In genomic region chr7:144585648-144586047, GRCm38 (mm10) we compare ENCODE assay signal across 8 mouse cellular contexts. TPM values are rescaled to one million over a fixed set of nuclear protein-coding genes. Genes with fewer than 3 reads are reported as not detected.
DNase-seq lines count a peak whose midpoint lies in the region; ATAC-seq and TF ChIP-seq lines count a peak whose summit lies in the region.

No protein-coding gene starts in this region.

- ATAC-seq in heart, embryonic 11.5 days (replicated peaks; ENCODE audit: insufficient number of reproducible peaks, low FRiP score, low TSS enrichment): no peak
- no peak for ATAC-seq in hindbrain, postnatal 0 days
- ATAC-seq in liver, embryonic 14.5 days (ENCODE audit: insufficient read depth): no peak

- 12% methylated on average over 6 of the region's 6 CpGs for WGBS in heart, embryonic 11.5 days (ENCODE audit: insufficient replicate concordance)
- 5% methylated on average over 6 of the region's 6 CpGs for WGBS in hindbrain, postnatal 0 days
- 9% methylated on average over 6 of the region's 6 CpGs for WGBS in liver, embryonic 14.5 days (ENCODE audit: insufficient replicate concordance)

- H3K9me3 ChIP-seq in heart, embryonic 11.5 days (replicated peaks; ENCODE audit: control insufficient read depth, low read length): no peaks in the 10 kb centered on the region
- no peaks in the 10 kb centered on the region for H3K9me3 ChIP-seq in hindbrain, postnatal 0 days (ENCODE audit: low read length)
- H3K9me3 ChIP-seq in liver, embryonic 14.5 days (ENCODE audit: control insufficient read depth, low read length): no peaks in the 10 kb centered on the region

- peaks cover 6% of the 10 kb centered on the region; the same call in 1 of the 2 replicates for H3K27me3 ChIP-seq in heart, embryonic 11.5 days (ENCODE audit: control insufficient read depth, insufficient read depth, low read length)
- no peaks in the 10 kb centered on the region; the same call in 1 of the 2 replicates for H3K27me3 ChIP-seq in hindbrain, postnatal 0 days (ENCODE audit: insufficient read depth, low read length)
- H3K27me3 ChIP-seq in liver, embryonic 14.5 days (ENCODE audit: control insufficient read depth, insufficient read depth, low read length): no peaks in the 10 kb centered on the region

- TF ChIP-seq CTCF in hindbrain, postnatal 0 days (IDR thresholded peaks at IDR 0.05; ENCODE audit: low read depth): peak; percentile 99
- TF ChIP-seq CTCF in liver, embryonic 14.5 days (IDR thresholded peaks at IDR 0.05; ENCODE audit: low read depth): peak; percentile 94

- no peak overlapping the region for H3K27ac ChIP-seq in heart, embryonic 11.5 days (ENCODE audit: low read depth, low read length)
- no peak overlapping the region for H3K27ac ChIP-seq in hindbrain, postnatal 0 days
- no peak overlapping the region for H3K27ac ChIP-seq in liver, embryonic 14.5 days

- peaks cover 10% of the 10 kb centered on the region for H3K4me1 ChIP-seq in heart, embryonic 11.5 days (ENCODE audit: control insufficient read depth, insufficient read depth, low read length)
- peaks cover 12% of the 10 kb centered on the region for H3K4me1 ChIP-seq in hindbrain, postnatal 0 days (ENCODE audit: insufficient read depth, low read length)
- peaks cover 7 to 13% of the 10 kb centered on the region in 2 experiments; a peak in 3 of 4 replicates for H3K4me1 ChIP-seq in liver, embryonic 14.5 days (replicated peaks; ENCODE audit: control insufficient read depth in 2 of 2, insufficient read depth in 2 of 2, low read length in 1 of 2)

- no peak overlapping the region for H3K4me3 ChIP-seq in heart, embryonic 11.5 days (ENCODE audit: low read depth, low read length)
- no peak overlapping the region for H3K4me3 ChIP-seq in hindbrain, postnatal 0 days (ENCODE audit: low read length)
- H3K4me3 ChIP-seq in liver, embryonic 14.5 days (ENCODE audit: insufficient read depth in 1 of 2, low read depth in 2 of 2, low read length in 2 of 2): no peak overlapping the region

- no peak overlapping the region for H3K4me2 ChIP-seq in heart, embryonic 11.5 days
- no peak overlapping the region for H3K4me2 ChIP-seq in hindbrain, postnatal 0 days (ENCODE audit: low read depth, low read length)
- H3K4me2 ChIP-seq in liver, embryonic 14.5 days (ENCODE audit: low read depth): no peak overlapping the region

- DNase-seq in heart, adult 8-10 months (ENCODE audit: low spot score): peak; percentile 39
- DNase-seq in T-cell, adult 2 months (ENCODE audit: low spot score): peak; percentile 18
- DNase-seq in embryo, embryonic 10 days (ENCODE audit: low spot score): peak; percentile 88
- peak; percentile 86 for DNase-seq in hindbrain, postnatal 0 days (ENCODE audit: low spot score)
- peak; percentile 13 to 26 (median 25) for DNase-seq in liver, embryonic 14.5 days (ENCODE audit: low read depth in 3 of 3, low spot score in 3 of 3)
- peak; percentile 77 to 86 for DNase-seq in right cerebral cortex, postnatal 10 days (ENCODE audit: low spot score in 2 of 2)
- peak; percentile 74 for DNase-seq in urinary bladder, postnatal 14 days (ENCODE audit: low spot score)

- no peak overlapping the region for H3K9ac ChIP-seq in heart, embryonic 11.5 days (ENCODE audit: low read depth, low read length)
- H3K9ac ChIP-seq in hindbrain, postnatal 0 days (replicated peaks; ENCODE audit: low read length): no peak overlapping the region
- no peak overlapping the region for H3K9ac ChIP-seq in liver, embryonic 14.5 days (replicated peaks)

- no peak for TF ChIP-seq EP300 in liver, embryonic 14.5 days (IDR thresholded peaks at IDR 0.05; ENCODE audit: low read depth)

- H3K36me3 ChIP-seq in heart, embryonic 11.5 days (ENCODE audit: control insufficient read depth, insufficient read depth, low read length): no peaks in the 10 kb centered on the region
- no peaks in the 10 kb centered on the region for H3K36me3 ChIP-seq in hindbrain, postnatal 0 days (ENCODE audit: insufficient read depth, low read length)
- H3K36me3 ChIP-seq in liver, embryonic 14.5 days (replicated peaks; ENCODE audit: control insufficient read depth, insufficient read depth, low read depth): no peaks in the 10 kb centered on the region

RNA-seq across cellular contexts. Expression of gene Fadd, which starts 3.4 kb away (rescaled TPM):
- 10 to 100 TPM in 1 of 4 experiments, 1 to 10 TPM in 3; 8.4 to 10.0 (median 9.4) TPM for total RNA-seq in heart, adult 8-10 months (2022)
- polyA plus RNA-seq in heart, embryonic 11.5 days (2014; fragmentation: Nextera tagmentation; extraction: Ambion mirVana): 12.0 and 12.3 TPM in 2 replicates
- 3.4 and 4.3 TPM in 2 replicates for total RNA-seq in hindbrain, postnatal 0 days (2014; rRNA removed)
- 3.1 and 3.7 TPM in 2 replicates for polyA plus RNA-seq in hindbrain, postnatal 0 days (2015; fragmentation: Nextera tagmentation; extraction: Ambion mirVana)
- polyA plus RNA-seq in liver, embryonic 14.5 days (2012; rRNA removed): 3.6 and 4.1 TPM in 2 replicates
- 4.4 and 5.0 TPM in 2 replicates for polyA plus RNA-seq in liver, embryonic 14.5 days (2014; fragmentation: Nextera tagmentation; extraction: Ambion mirVana)

RNA-seq across cellular contexts. Expression of gene Ppfia1, which starts 32.1 kb away (rescaled TPM):
- 10 to 100 TPM; 35.9 to 50.6 (median 43.5) TPM for total RNA-seq in heart, adult 8-10 months (2022)
- polyA plus RNA-seq in heart, embryonic 11.5 days (2014; fragmentation: Nextera tagmentation; extraction: Ambion mirVana): 25.7 and 28.9 TPM in 2 replicates
- total RNA-seq in hindbrain, postnatal 0 days (2014; rRNA removed): 27.4 and 36.2 TPM in 2 replicates
- 15.6 and 17.2 TPM in 2 replicates for polyA plus RNA-seq in hindbrain, postnatal 0 days (2015; fragmentation: Nextera tagmentation; extraction: Ambion mirVana)
- 12.6 and 15.4 TPM in 2 replicates for polyA plus RNA-seq in liver, embryonic 14.5 days (2012; rRNA removed)
- 13.7 and 15.1 TPM in 2 replicates for polyA plus RNA-seq in liver, embryonic 14.5 days (2014; fragmentation: Nextera tagmentation; extraction: Ambion mirVana)

Comparison
In these comparisons a context has a peak if more than half of its experiments do, and no peak if none do; other contexts are left out.
1. DNase-seq: peak in every context shown above with its lines; median percentile 88 in embryo, embryonic 10 days; 86 in hindbrain, postnatal 0 days; 82 in right cerebral cortex, postnatal 10 days; 74 in urinary bladder, postnatal 14 days; 39 in heart, adult 8-10 months; 25 in liver, embryonic 14.5 days; 18 in T-cell, adult 2 months.